Mouse (Mus musculus) gastrocnemius, adult 8-10 months (tissue): Measurements from ENCODE around the gene Gm8271. TPM values are rescaled to one million over a fixed set of nuclear protein-coding genes. Genes with fewer than 3 reads are reported as not detected.
"Not testable (repeated sequence)": the region's sequence is repeated elsewhere in the genome, so short reads cannot be mapped to it uniquely, and the experiment has no call there.

Experiments
- DNase-seq, 2 experiments: peaks; one replicate each; pipeline ENCODE4 v3.0.0; 2022; ENCODE audit warnings: low spot score in 2 of 2
- total RNA-seq, 4 experiments: library from RNA; stranded (reverse); gene quantifications; 2 replicates each; pipeline ENCODE4 v1.2.4; 2022

Gm8271 gene
- not detected for total RNA-seq

DNA sequence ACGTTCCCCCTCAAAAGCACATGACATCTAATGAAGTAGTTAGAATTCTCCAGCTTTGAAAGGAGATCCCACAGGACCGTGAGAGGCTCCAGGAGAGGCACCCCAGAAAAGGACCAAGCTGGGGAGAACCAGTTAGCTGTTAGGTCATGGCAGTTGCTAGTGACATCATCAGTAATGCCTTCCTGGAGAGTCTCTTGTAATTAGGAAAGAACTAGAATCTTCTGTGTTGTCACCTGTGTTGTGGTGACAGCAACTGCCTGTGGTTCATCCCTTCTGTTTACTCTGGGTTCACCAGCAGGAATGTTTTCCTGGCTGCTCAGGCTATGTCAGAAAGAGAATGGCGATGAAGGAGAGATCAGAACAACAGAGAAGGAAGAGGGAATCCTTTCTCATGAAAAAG, at the start of gene Gm8271:
TSS of gene Gm8271 (plus strand) at position 301 of the 400 bp plus-strand sequence.
- DNase-seq: not testable (repeated sequence)

DNA sequence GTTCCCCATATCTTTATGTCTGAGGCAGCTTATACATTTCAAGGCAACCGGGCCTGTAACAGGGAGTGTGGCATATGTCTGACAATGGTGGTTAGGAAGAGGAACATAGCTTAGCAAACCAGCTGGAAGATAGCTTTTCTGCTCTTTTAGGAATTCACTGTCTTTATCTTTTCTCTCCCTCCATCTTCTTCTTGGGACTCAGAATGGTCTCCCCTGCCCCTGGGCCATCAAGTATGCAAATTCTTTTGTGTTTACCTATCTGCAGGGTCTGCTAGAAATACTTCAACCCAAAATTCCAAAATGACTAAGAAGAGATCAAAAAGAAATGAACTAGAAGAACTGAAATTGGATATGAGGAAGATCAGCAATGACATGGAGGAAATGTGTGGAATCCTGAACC, 21.4 kb upstream of the Gm8271 start, which contains the start of gene Gm3317:
TSS of gene Gm3317 (plus strand) at position 301 of the 400 bp plus-strand sequence.
- DNase-seq: not testable (repeated sequence)

Other genes with a start within 250 kb of the Gm8271 start
- under 1 TPM in 1 of 4 experiments, not detected in 3; 0.31 TPM for gene Gm8297, start 201.9 kb upstream of the Gm8271 start, total RNA-seq
- not detected for gene Gm3298, start 169.9 kb upstream of the Gm8271 start, total RNA-seq
- not detected for gene 4930555G01Rik, start 135.2 kb upstream of the Gm8271 start, total RNA-seq
- not detected for gene Gm8281, start 114.8 kb upstream of the Gm8271 start, total RNA-seq
- not detected for gene Gm8279, start 54.3 kb upstream of the Gm8271 start, total RNA-seq
- gene Gm3317, start 21.3 kb upstream of the Gm8271 start, total RNA-seq: not detected
- gene Gm3526, start 74.8 kb downstream of the Gm8271 start, total RNA-seq: not detected
- not detected for gene Gm3542, start 149.1 kb downstream of the Gm8271 start, total RNA-seq
- not detected for gene Gm3500, start 203.3 kb downstream of the Gm8271 start, total RNA-seq